Comparison of ENCODE assay signal across 7 mouse cellular contexts in the genomic region with DNA sequence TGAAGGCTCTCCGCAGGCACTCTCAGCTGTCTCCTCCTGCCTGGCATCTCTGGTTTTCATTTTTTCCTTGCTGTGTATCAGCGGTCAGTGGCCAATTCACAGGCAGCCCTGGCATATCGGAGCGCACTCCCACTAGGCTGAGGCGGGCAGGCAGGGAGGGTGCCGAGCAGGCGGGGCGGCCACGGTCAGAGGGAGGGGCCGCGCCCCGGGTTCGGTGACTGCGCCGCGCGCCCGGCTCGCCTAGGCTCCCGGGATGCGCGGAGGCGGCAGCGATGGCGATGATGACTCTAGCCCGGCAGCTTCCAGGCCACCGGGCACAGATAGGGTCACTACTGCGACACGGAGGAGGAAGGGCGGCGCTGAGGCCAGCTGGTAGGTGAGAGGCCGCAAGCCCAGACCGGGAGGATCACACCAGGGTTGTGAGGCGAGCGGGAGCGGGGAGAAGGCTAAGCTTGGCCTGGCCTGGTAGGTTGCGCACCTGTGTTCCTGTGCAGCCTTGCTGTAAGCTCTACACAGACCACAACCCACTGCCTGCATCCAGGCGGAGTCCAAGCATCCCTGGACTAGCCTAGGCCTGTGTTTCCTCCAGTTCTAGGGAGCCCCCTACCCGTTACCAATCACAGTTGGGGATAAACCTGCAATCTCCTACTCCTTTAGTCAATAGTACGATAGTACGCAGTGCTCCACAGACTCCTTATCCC. TPM values are rescaled to one million over a fixed set of nuclear protein-coding genes. Genes with fewer than 3 reads are reported as not detected.
DNase-seq lines count a peak whose midpoint lies in the region; ATAC-seq lines count a peak whose summit lies in the region.

A gene (plus strand): TSS at position 188 of the 701 bp plus-strand sequence.
A gene (plus strand): TSS at position 246 of the 701 bp plus-strand sequence.

- intact Hi-C loops in left cerebral cortex, postnatal 25 days (cut with DNase I) = no loop called here

- WGBS in embryonic facial prominence, embryonic 15.5 days = 3% methylated on average over 41 of the region's 41 CpGs

- DNase-seq in heart, adult 11 months = peak; percentile 93
- peak; percentile 25 for DNase-seq in kidney, adult 11 months
- DNase-seq in left cerebral cortex, postnatal 25 days (ENCODE audit: low spot score in 2 of 2) = peak; percentile 74 to 76
- DNase-seq in right cerebral cortex, postnatal 25 days = peak; percentile 80

- H3K9me3 ChIP-seq in embryonic facial prominence, embryonic 15.5 days (replicated peaks) = no peaks in the 10 kb centered on the region

- no peak within 1 kb of the TSS for H3K27ac ChIP-seq in brown adipose tissue, adult 24 weeks (replicated peaks; ENCODE audit: low read depth, low read length)
- no peak within 1 kb of the TSS for H3K27ac ChIP-seq in embryonic facial prominence, embryonic 15.5 days (replicated peaks)

- peaks cover 4% of the 10 kb centered on the region for H3K27me3 ChIP-seq in embryonic facial prominence, embryonic 15.5 days

- H3K4me3 ChIP-seq in brown adipose tissue, adult 24 weeks (ENCODE audit: insufficient read depth, low read depth, low read length) = peak within 1 kb of the TSS; percentile 48
- H3K4me3 ChIP-seq in embryonic facial prominence, embryonic 15.5 days (replicated peaks) = peak within 1 kb of the TSS; percentile 49

- H3K4me2 ChIP-seq in embryonic facial prominence, embryonic 15.5 days (replicated peaks) = peak within 1 kb of the TSS; percentile 91

- ATAC-seq in embryonic facial prominence, embryonic 15.5 days (ENCODE audit: insufficient number of reproducible peaks, low FRiP score, low TSS enrichment, low read depth) = peak; percentile 85
- ATAC-seq in megakaryocyte progenitor cell, adult 5-6 weeks (replicated peaks; ENCODE audit: poor library complexity) = peak; percentile 90

- peak within 1 kb of the TSS; percentile 10; the same call in 1 of the 2 replicates for H3K9ac ChIP-seq in embryonic facial prominence, embryonic 15.5 days

- 0 out of 2 replicates have a peak, but pooled peaks cover under 1% of the 10 kb centered on the region for H3K36me3 ChIP-seq in embryonic facial prominence, embryonic 15.5 days

- H3K4me1 ChIP-seq in brown adipose tissue, adult 24 weeks (ENCODE audit: control insufficient read depth, insufficient read depth, insufficient read length, low read length) = no peaks in the 10 kb centered on the region
- no peaks in the 10 kb centered on the region for H3K4me1 ChIP-seq in embryonic facial prominence, embryonic 15.5 days

RNA-seq across cellular contexts. Expression of the first gene that starts in this region (rescaled TPM):
- polyA plus RNA-seq in brown adipose tissue, adult 24 weeks (2012; ENCODE audit: insufficient read depth, insufficient read length, missing spikeins) = not detected in 2 replicates
- 0.29 and 0.41 TPM in 2 replicates for polyA plus RNA-seq in embryonic facial prominence, embryonic 15.5 days (2015; fragmentation: Nextera tagmentation; extraction: Ambion mirVana)
- total RNA-seq in left cerebral cortex, postnatal 25 days (2021) = 10 to 100 TPM; 11.1 to 11.2 TPM
- total RNA-seq in megakaryocyte progenitor cell, adult 5-6 weeks (2015) = not detected in 2 replicates
- not detected in 2 replicates for total RNA-seq in megakaryocyte progenitor cell, adult 5-6 weeks (2017)

RNA-seq across cellular contexts. Expression of the second gene that starts in this region (rescaled TPM):
- 4.3 and 6.0 TPM in 2 replicates for polyA plus RNA-seq in brown adipose tissue, adult 24 weeks (2012; ENCODE audit: insufficient read depth, insufficient read length, missing spikeins)
- 30.3 and 34.2 TPM in 2 replicates for polyA plus RNA-seq in embryonic facial prominence, embryonic 15.5 days (2015; fragmentation: Nextera tagmentation; extraction: Ambion mirVana)
- 10 to 100 TPM; 15.7 to 17.9 TPM for total RNA-seq in left cerebral cortex, postnatal 25 days (2021)
- total RNA-seq in megakaryocyte progenitor cell, adult 5-6 weeks (2015) = 13.9 and 16.8 TPM in 2 replicates
- total RNA-seq in megakaryocyte progenitor cell, adult 5-6 weeks (2017) = 13.7 and 20.1 TPM in 2 replicates

Comparison
In these comparisons a context has a peak if more than half of its experiments do, and no peak if none do; other contexts are left out.
1. RNA of the first gene that starts in this region (total RNA-seq): 11.1 to 11.2 TPM in left cerebral cortex, postnatal 25 days; not detected in megakaryocyte progenitor cell, adult 5-6 weeks; every median in the first group is over 10 times any median in the second.
2. DNase-seq: peak in every context shown above with its lines; median percentile 93 in heart, adult 11 months; 80 in right cerebral cortex, postnatal 25 days; 75 in left cerebral cortex, postnatal 25 days; 25 in kidney, adult 11 months.